Mouse (Mus musculus) G1E (cell line): ENCODE data around the gene Sfpq. TPM values are rescaled to one million over a fixed set of nuclear protein-coding genes. Genes with fewer than 3 reads are reported as not detected.

ENCODE experiments used
- ATAC-seq: 2 replicates; pipeline ENCODE4 v1.8.0; 2016; ENCODE audit warnings: mild to moderate bottlenecking; ENCODE audit not compliant: insufficient number of reproducible peaks, poor library complexity, low FRiP score, severe bottlenecking; ENCODE audit errors: extremely low read depth
- DNase-seq: peaks from one replicate; pipeline ENCODE4 v3.0.0; 2012; ENCODE audit warnings: low spot score
- H3K27me3 ChIP-seq: 2 replicates; pipeline ENCODE4 v1.6.1; 2012; ENCODE audit warnings: mild to moderate bottlenecking, low read length, inconsistent platforms; ENCODE audit not compliant: insufficient read depth
- H3K36me3 ChIP-seq: replicated peaks from 2 replicates; pipeline ENCODE3; 2012; ENCODE audit warnings: mild to moderate bottlenecking, inconsistent platforms
- H3K4me1 ChIP-seq: 2 replicates; pipeline ENCODE4 v1.6.1; 2012; ENCODE audit warnings: low read depth, low read length, inconsistent platforms, mixed read lengths; ENCODE audit not compliant: insufficient read depth
- H3K4me3 ChIP-seq: 2 replicates; pipeline ENCODE4 v1.5.1; 2012; ENCODE audit warnings: low read depth, mild to moderate bottlenecking, inconsistent platforms, low read length, moderate library complexity, mixed read lengths
- H3K9me3 ChIP-seq: replicated peaks from 2 replicates; pipeline ENCODE4 v1.6.1; 2012; ENCODE audit warnings: inconsistent platforms
- CTCF ChIP-seq: IDR thresholded peaks from 2 replicates; pipeline ENCODE4 v1.5.1; 2012; ENCODE audit warnings: low read depth, low read length, inconsistent platforms, mixed read lengths
- GATA1 ChIP-seq: IDR thresholded peaks from 2 replicates; pipeline ENCODE4 v1.6.1; 2012; ENCODE audit warnings: borderline replicate concordance, low read length, inconsistent platforms, mixed read lengths
- GATA2 ChIP-seq: IDR thresholded peaks from 2 replicates; pipeline ENCODE4 v1.6.1; 2012; ENCODE audit warnings: low read depth, low read length, inconsistent platforms, borderline replicate concordance
- POLR2AphosphoS5 ChIP-seq: IDR thresholded peaks from 2 replicates; pipeline ENCODE4 v1.6.1; 2012; ENCODE audit warnings: low read depth, low read length, inconsistent platforms; ENCODE audit not compliant: insufficient replicate concordance
- TAL1 ChIP-seq: conservative IDR thresholded peaks from 2 replicates; pipeline ENCODE4 v1.6.1; 2012; ENCODE audit warnings: low read depth, low read length, inconsistent platforms, mixed read lengths
- polyA plus RNA-seq: library from polyadenylated mRNA; stranded (reverse); fragments of >175 nt; gene quantifications from 2 replicates; pipeline ENCODE4 v1.2.3, GENCODE M21; 2012
- total RNA-seq, 2 experiments: library from RNA; stranded (forward) in 1 of 2; stranded (reverse) in 1 of 2; fragments of 200-1000 nt in 1 of 2; fragments of >200 nt in 1 of 2; fragmentation: Nextera tagmentation in 1 of 2; gene quantifications; 2 replicates each; pipeline ENCODE4 v1.2.3; 2014 to 2017

Gene Sfpq
- total and polyA plus RNA-seq, 3 experiments = 346 to 471 (median 353) TPM

GRCm38 (mm10) chr4:127074915-127075314, 53.8 kb downstream of the Sfpq start:
- Histone ChIP-seq H3K9me3 (no peaks in the 10 kb centered on the region), H3K4me3 (no peak overlapping the region), H3K4me1 (peaks cover 15% of the 10 kb centered on the region), H3K36me3 (peaks cover under 1% of the 10 kb centered on the region), H3K27me3 (no peaks in the 10 kb centered on the region)
- TF ChIP-seq GATA1 (no peak), GATA2 (no peak), POLR2AphosphoS5 (no peak), TAL1 (no peak), CTCF (no peak)
- DNase-seq = no peak
- no peak for ATAC-seq

GRCm38 (mm10) chr4:127076875-127077548, 55.9 kb downstream of the Sfpq start, which contains the start of gene Zmym6:
TSS of gene Zmym6 (plus strand) at chr4:127077383.
- DNase-seq = peak; percentile 88
- no peaks in the 10 kb centered on the region for H3K9me3 ChIP-seq
- no peaks in the 10 kb centered on the region for H3K27me3 ChIP-seq
- TF ChIP-seq GATA2 = no peak
- no peak for TF ChIP-seq TAL1
- no peak for TF ChIP-seq POLR2AphosphoS5
- no peak for TF ChIP-seq CTCF
- TF ChIP-seq GATA1 = no peak
- H3K4me1 ChIP-seq = peaks cover 17% of the 10 kb centered on the region
- peak; percentile 85 for ATAC-seq
- H3K36me3 ChIP-seq = peaks cover 10% of the 10 kb centered on the region
- peak within 1 kb of the TSS; percentile 75 for H3K4me3 ChIP-seq

GRCm38 (mm10) chr4:127080806-127081205, 59.7 kb downstream of the Sfpq start:
- Histone ChIP-seq H3K4me3 (no peak overlapping the region), H3K9me3 (no peaks in the 10 kb centered on the region), H3K4me1 (peaks cover 17% of the 10 kb centered on the region), H3K27me3 (no peaks in the 10 kb centered on the region), H3K36me3 (peaks cover 32% of the 10 kb centered on the region)
- TF ChIP-seq TAL1 = no peak
- no peak for TF ChIP-seq GATA2
- no peak for TF ChIP-seq CTCF
- TF ChIP-seq GATA1 = no peak
- TF ChIP-seq POLR2AphosphoS5 = no peak
- DNase-seq = no peak
- ATAC-seq = no peak

- ATAC-seq = no peak
- no peak overlapping the region for H3K4me3 ChIP-seq
- no peak for TF ChIP-seq GATA2
- no peak for TF ChIP-seq POLR2AphosphoS5
- no peak for TF ChIP-seq TAL1
- TF ChIP-seq CTCF = no peak
- no peak for TF ChIP-seq GATA1
Measured at GRCm38 (mm10) chr4:127083131-127083530, 62.0 kb downstream of the Sfpq start.

GRCm38 (mm10) chr4:127085761-127086160, 64.6 kb downstream of the Sfpq start:
- Histone ChIP-seq H3K4me3 (no peak overlapping the region), H3K36me3 (peaks cover 49% of the 10 kb centered on the region), H3K4me1 (peaks cover 2% of the 10 kb centered on the region; the same call in 1 of the 2 replicates), H3K9me3 (no peaks in the 10 kb centered on the region), H3K27me3 (no peaks in the 10 kb centered on the region)
- no peak for TF ChIP-seq POLR2AphosphoS5
- no peak for TF ChIP-seq TAL1
- no peak for TF ChIP-seq GATA2
- TF ChIP-seq GATA1 = no peak
- TF ChIP-seq CTCF = no peak
- no peak for DNase-seq
- no peak for ATAC-seq

More at GRCm38 (mm10) chr4:127083131-127083530, 62.0 kb downstream of the Sfpq start:
- peaks cover 38% of the 10 kb centered on the region for H3K36me3 ChIP-seq
- DNase-seq = no peak
- H3K4me1 ChIP-seq = peaks cover 9% of the 10 kb centered on the region
- H3K27me3 ChIP-seq = no peaks in the 10 kb centered on the region
- no peaks in the 10 kb centered on the region for H3K9me3 ChIP-seq

Other genes with a start within 250 kb of the Sfpq start
- 81.3 and 90.0 TPM in 2 replicates for gene Zmym4, start 53.2 kb upstream of the Sfpq start, total RNA-seq (2014; fragmentation: Nextera tagmentation)
- gene Zmym4, start 53.2 kb upstream of the Sfpq start, total RNA-seq (2017) = 42.8 and 54.7 TPM in 2 replicates
- 2.9 and 3.9 TPM in 2 replicates for gene Zmym4, start 53.2 kb upstream of the Sfpq start, polyA plus RNA-seq
- gene Zmym1, start 39.8 kb downstream of the Sfpq start, total RNA-seq (2014; fragmentation: Nextera tagmentation) = 21.4 and 30.6 TPM in 2 replicates
- 19.0 and 26.3 TPM in 2 replicates for gene Zmym1, start 39.8 kb downstream of the Sfpq start, total RNA-seq (2017)
- gene Zmym1, start 39.8 kb downstream of the Sfpq start, polyA plus RNA-seq = 1.8 and 3.7 TPM in 2 replicates
- gene Zmym6, start 56.1 kb downstream of the Sfpq start, total RNA-seq (2014; fragmentation: Nextera tagmentation) = 29.5 and 44.9 TPM in 2 replicates
- 25.7 and 35.3 TPM in 2 replicates for gene Zmym6, start 56.1 kb downstream of the Sfpq start, total RNA-seq (2017)
- 0.50 and 1.0 TPM in 2 replicates for gene Zmym6, start 56.1 kb downstream of the Sfpq start, polyA plus RNA-seq
- 25.4 and 25.7 TPM in 2 replicates for gene Tmem35b, start 102.4 kb downstream of the Sfpq start, total RNA-seq (2014; fragmentation: Nextera tagmentation)
- 9.6 and 12.4 TPM in 2 replicates for gene Tmem35b, start 102.4 kb downstream of the Sfpq start, total RNA-seq (2017)
- 0.80 and 1.5 TPM in 2 replicates for gene Tmem35b, start 102.4 kb downstream of the Sfpq start, polyA plus RNA-seq
- not detected in 2 replicates for gene Dlgap3, start 147.9 kb downstream of the Sfpq start, total RNA-seq (2014; fragmentation: Nextera tagmentation)
- 0.05 and 0.06 TPM in 2 replicates for gene Dlgap3, start 147.9 kb downstream of the Sfpq start, total RNA-seq (2017)
- gene Dlgap3, start 147.9 kb downstream of the Sfpq start, polyA plus RNA-seq = not detected in 2 replicates
- 20.4 and 30.8 TPM in 2 replicates for gene Smim12, start 222.5 kb downstream of the Sfpq start, total RNA-seq (2014; fragmentation: Nextera tagmentation)
- gene Smim12, start 222.5 kb downstream of the Sfpq start, total RNA-seq (2017) = 47.1 and 47.8 TPM in 2 replicates
- gene Smim12, start 222.5 kb downstream of the Sfpq start, polyA plus RNA-seq = 37.1 and 41.1 TPM in 2 replicates